Mouse (Mus musculus): ENCODE data around the gene Gm49318. TPM values are rescaled to one million over a fixed set of nuclear protein-coding genes. Genes with fewer than 3 reads are reported as not detected.
A peak's percentile ranks its signal among the peaks of the same experiment; 100 is the strongest.

The Gm49318 gene
- total RNA-seq, 2 experiments from 2014 or later = not detected

GRCm38 (mm10) chr9:22047329-22047728, 23.7 kb downstream of the Gm49318 start:
- intact Hi-C loops (cut with DNase I) = no loop called here
- DNase-seq = no peak

GRCm38 (mm10) chr9:22041832-22042231, 29.2 kb downstream of the Gm49318 start:
- DNase-seq = no peak
- intact Hi-C loops (cut with DNase I) = no loop called here

- intact Hi-C loops (cut with DNase I) = no loop called here
- DNase-seq = no peak
These were observed 33.2 kb downstream of the Gm49318 start for GRCm38 (mm10) chr9:22037826-22038225.

- intact Hi-C loops (cut with DNase I) = no loop called here
- no peak for DNase-seq
These were observed 35.6 kb downstream of the Gm49318 start for GRCm38 (mm10) chr9:22035300-22036044.

GRCm38 (mm10) chr9:22030386-22030785, 40.7 kb downstream of the Gm49318 start:
- intact Hi-C loops (cut with DNase I) = no loop called here
- no peak for DNase-seq

- intact Hi-C loops (cut with DNase I) = no loop called here
- DNase-seq = no peak
These were observed 42.6 kb downstream of the Gm49318 start for GRCm38 (mm10) chr9:22028467-22028866.

GRCm38 (mm10) chr9:22024592-22024991, 46.5 kb downstream of the Gm49318 start:
- no peak for DNase-seq

GRCm38 (mm10) chr9:22017208-22017825, 53.7 kb downstream of the Gm49318 start:
- intact Hi-C loops (cut with DNase I) = no loop called here
- DNase-seq = no peak

More at GRCm38 (mm10) chr9:22024592-22024991, 46.5 kb downstream of the Gm49318 start:
- intact Hi-C loops (cut with DNase I) = no loop called here

GRCm38 (mm10) chr9:22016245-22016644, 54.8 kb downstream of the Gm49318 start:
- no peak for DNase-seq
- intact Hi-C loops (cut with DNase I) = no loop called here

GRCm38 (mm10) chr9:22012731-22013130, 58.3 kb downstream of the Gm49318 start:
- intact Hi-C loops (cut with DNase I) = no loop called here
- DNase-seq = no peak

GRCm38 (mm10) chr9:22011055-22011454, 60.0 kb downstream of the Gm49318 start:
- intact Hi-C loops (cut with DNase I) = no loop called here

GRCm38 (mm10) chr9:22004546-22004945, 66.5 kb downstream of the Gm49318 start:
- intact Hi-C loops (cut with DNase I) = no loop called here
- no peak for DNase-seq

More at GRCm38 (mm10) chr9:22011055-22011454, 60.0 kb downstream of the Gm49318 start:
- no peak for DNase-seq

- DNase-seq = no peak
- intact Hi-C loops (cut with DNase I) = loop anchor here (2.0 kb wide), 1 partner anchor 40 kb away; the partner anchor contains the start of gene Epor
These were observed 67.9 kb downstream of the Gm49318 start for GRCm38 (mm10) chr9:22003163-22003554.

GRCm38 (mm10) chr9:22002194-22003162, 68.6 kb downstream of the Gm49318 start, which contains the start of the genes Ccdc151 and Prkcsh:
Gene Ccdc151 (minus strand): TSS chr9:22002634.
Gene Prkcsh (plus strand): TSS chr9:22002806.
- intact Hi-C loops (cut with DNase I) = loop anchor here (2.0 kb wide), 1 partner anchor 40 kb away; the partner anchor contains the start of gene Epor
- peak; percentile 97 to 98 for DNase-seq

- intact Hi-C loops (cut with DNase I) = loop anchor here (2.0 kb wide), 1 partner anchor 39 kb away; the partner anchor contains the start of gene Epor
- no peak for DNase-seq
These were observed 69.4 kb downstream of the Gm49318 start for GRCm38 (mm10) chr9:22001633-22002032.

GRCm38 (mm10) chr9:22000296-22000695, 70.8 kb downstream of the Gm49318 start:
- intact Hi-C loops (cut with DNase I) = no loop called here
- DNase-seq = no peak

- no peak for DNase-seq
- intact Hi-C loops (cut with DNase I) = loop anchor here (1.0 kb wide), 1 partner anchor 127 kb away; no protein-coding TSS in a partner anchor
These were observed 74.7 kb downstream of the Gm49318 start for GRCm38 (mm10) chr9:21996178-21996867.

- DNase-seq = no peak
- intact Hi-C loops (cut with DNase I) = no loop called here
These were observed 78.8 kb downstream of the Gm49318 start for GRCm38 (mm10) chr9:21992227-21992626.

GRCm38 (mm10) chr9:21989230-21990110, 81.6 kb downstream of the Gm49318 start, which contains the start of gene Rgl3:
Gene Rgl3 (minus strand): TSS chr9:21989446.
- peak; percentile 63 to 65 for DNase-seq
- intact Hi-C loops (cut with DNase I) = no loop called here

Measured in heart, postnatal 36 days (tissue).